Mouse (Mus musculus) lung, postnatal 14 days (tissue): Measurements from ENCODE around the gene Wrb.
"Not testable (repeated sequence)": the region's sequence is repeated elsewhere in the genome, so short reads cannot be mapped to it uniquely, and the experiment has no call there.

Source experiments
- DNase-seq: peaks from one replicate; pipeline ENCODE4 v3.0.0; 2021

Wrb gene

GRCm38 (mm10) chr16:96145110-96145800, at the start of gene Wrb:
Gene Wrb (plus strand): TSS chr16:96145407.
- peak; percentile 100 for DNase-seq

GRCm38 (mm10) chr16:96095966-96096365, 49.2 kb upstream of the Wrb start:
- DNase-seq: no peak

- not testable (repeated sequence) for DNase-seq
These were observed 47.4 kb upstream of the Wrb start for GRCm38 (mm10) chr16:96097811-96098210.

- DNase-seq: peak; percentile 59
These were observed 42.2 kb upstream of the Wrb start for GRCm38 (mm10) chr16:96103036-96103435.

GRCm38 (mm10) chr16:96109673-96110072, 35.5 kb upstream of the Wrb start:
- DNase-seq: no peak

GRCm38 (mm10) chr16:96110655-96111345, 34.4 kb upstream of the Wrb start:
- DNase-seq: no peak

- DNase-seq: no peak
These were observed 32.4 kb upstream of the Wrb start for GRCm38 (mm10) chr16:96112769-96113168.

- no peak for DNase-seq
These were observed 30.5 kb upstream of the Wrb start for GRCm38 (mm10) chr16:96114729-96115128.

- DNase-seq: no peak
These were observed 25.1 kb upstream of the Wrb start for GRCm38 (mm10) chr16:96120022-96120623.

GRCm38 (mm10) chr16:96126684-96127171, 18.5 kb upstream of the Wrb start:
- DNase-seq: no peak

GRCm38 (mm10) chr16:96127288-96127656, 17.9 kb upstream of the Wrb start:
- no peak for DNase-seq

- peak; percentile 96 for DNase-seq
These were observed 17.4 kb upstream of the Wrb start, which contains the start of gene Hmgn1 for GRCm38 (mm10) chr16:96127657-96128344. Gene Hmgn1 (minus strand): TSS chr16:96127729.

- DNase-seq: no peak
These were observed 16.7 kb upstream of the Wrb start for GRCm38 (mm10) chr16:96128466-96128865.

GRCm38 (mm10) chr16:96144748-96145109, 478 bp upstream of the Wrb start:
- DNase-seq: not testable (repeated sequence)

GRCm38 (mm10) chr16:96145814-96146213, 607 bp downstream of the Wrb start:
- DNase-seq: no peak

GRCm38 (mm10) chr16:96148834-96149233, 3.6 kb downstream of the Wrb start:
- no peak for DNase-seq

- no peak for DNase-seq
These were observed 4.1 kb downstream of the Wrb start for GRCm38 (mm10) chr16:96149311-96149710.

- no peak for DNase-seq
These were observed 5.8 kb downstream of the Wrb start for GRCm38 (mm10) chr16:96150995-96151394.

GRCm38 (mm10) chr16:96151551-96151950, 6.3 kb downstream of the Wrb start:
- DNase-seq: peak; percentile 85

GRCm38 (mm10) chr16:96154476-96154875, 9.3 kb downstream of the Wrb start:
- DNase-seq: no peak

GRCm38 (mm10) chr16:96156019-96156418, 10.8 kb downstream of the Wrb start:
- DNase-seq: no peak

GRCm38 (mm10) chr16:96157171-96157570, 12.0 kb downstream of the Wrb start:
- DNase-seq: no peak

- DNase-seq: no peak
These were observed 13.4 kb downstream of the Wrb start for GRCm38 (mm10) chr16:96158511-96159080.
